Mouse (Mus musculus): ENCODE results near the gene Stn1.

DNA sequence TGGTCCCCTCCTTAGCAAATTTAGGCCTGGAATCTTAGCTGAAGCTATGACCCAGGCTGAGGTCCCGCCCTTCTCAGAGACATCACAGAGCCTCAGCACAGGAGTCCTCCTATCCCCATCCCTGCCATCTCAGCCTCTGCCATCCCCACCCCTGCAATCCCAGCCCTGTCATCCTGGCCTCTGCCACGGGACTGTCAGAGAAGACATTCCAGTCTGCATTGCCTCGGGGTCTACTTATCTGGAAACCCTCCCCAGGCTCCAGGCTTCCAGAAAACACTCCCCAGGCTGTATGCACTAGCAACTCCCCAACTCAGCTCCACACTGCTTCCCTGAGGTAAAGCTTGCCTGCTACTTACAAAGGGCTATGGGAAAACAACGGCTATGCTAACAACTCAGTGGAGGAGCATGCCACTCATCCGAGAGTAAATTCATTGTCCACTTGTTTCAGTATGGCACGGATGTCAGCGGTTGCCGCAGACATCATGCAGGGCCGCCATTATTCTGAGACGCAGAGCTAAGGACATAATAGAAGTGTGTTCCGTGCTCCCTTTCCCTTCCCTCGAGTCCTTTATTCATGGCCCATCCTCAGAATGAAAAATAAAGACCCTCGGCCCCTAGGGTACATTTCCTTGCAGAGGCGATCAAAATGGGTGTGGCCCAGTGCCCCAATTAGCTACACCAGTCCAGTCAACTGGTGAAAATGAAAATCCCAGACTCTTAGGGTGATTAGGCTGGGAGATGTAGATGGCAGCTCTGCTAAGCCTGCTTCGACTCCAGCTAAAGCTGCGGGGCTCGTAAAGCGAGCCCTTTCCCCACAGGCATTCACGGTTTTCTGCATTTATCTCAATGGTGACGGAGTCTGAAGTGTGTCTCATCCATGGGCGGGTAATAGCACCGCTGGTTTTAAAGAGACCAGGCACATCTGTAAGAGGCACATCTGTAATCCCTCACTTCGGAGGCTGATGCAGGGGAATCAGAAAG, 44.0 kb downstream of the Stn1 start:
- no peak for TF ChIP-seq CTCF (IDR thresholded peaks at IDR 0.05; ENCODE audit: borderline replicate concordance, insufficient read depth, low read length)
- TF ChIP-seq POLR2A (IDR thresholded peaks at IDR 0.05; ENCODE audit: low read depth, low read length): no peak

Data from embryonic fibroblast, embryonic 13.5 days (primary cell).